Mouse (Mus musculus) intestine, embryonic 14.5 days (tissue): Measurements from ENCODE around the gene Scml4. TPM values are rescaled to one million over a fixed set of nuclear protein-coding genes. Genes with fewer than 3 reads are reported as not detected.

Source experiments
- ATAC-seq: fragments of 200-750 bp; cut with Nextera tagmentation; replicated peaks from 2 replicates; pipeline ENCODE4 v1.8.0; 2017; ENCODE audit warnings: low read depth, moderate number of reproducible peaks, moderate TSS enrichment, moderate library complexity; ENCODE audit not compliant: low FRiP score, low TSS enrichment
- DNase-seq: peaks from one replicate; pipeline ENCODE4 v3.0.0-alpha.2; 2018; ENCODE audit warnings: low spot score
- H3K27ac ChIP-seq: fragments of 300-500 bp; sonication (generic); 2 replicates; pipeline ENCODE4 v1.5.1; 2014; ENCODE audit warnings: low read depth, mild to moderate bottlenecking, control low read depth
- H3K27me3 ChIP-seq: fragments of 300-500 bp; sonication (generic); replicated peaks from 2 replicates; pipeline ENCODE4 v1.6.1; 2014; ENCODE audit warnings: low read length, control low read depth; ENCODE audit not compliant: control insufficient read depth, insufficient read depth
- H3K36me3 ChIP-seq: fragments of 300-500 bp; sonication (generic); 2 replicates; pipeline ENCODE4 v1.6.1; 2014; ENCODE audit warnings: low read length, control low read depth; ENCODE audit not compliant: control insufficient read depth, insufficient read depth
- H3K4me1 ChIP-seq: fragments of 300-500 bp; sonication (generic); replicated peaks from 2 replicates; pipeline ENCODE4 v1.6.1; 2014; ENCODE audit warnings: low read length, control low read depth, mixed read lengths; ENCODE audit not compliant: control insufficient read depth, insufficient read depth
- H3K4me2 ChIP-seq: fragments of 300-500 bp; sonication (generic); 2 replicates; pipeline ENCODE4 v1.6.1; 2014; ENCODE audit warnings: low read length
- H3K4me3 ChIP-seq: fragments of 300-500 bp; sonication (generic); 2 replicates; pipeline ENCODE4 v1.5.1; 2014; ENCODE audit warnings: low read depth, low read length, control low read depth, mixed read lengths
- H3K9ac ChIP-seq: fragments of 300-500 bp; sonication (generic); 2 replicates; pipeline ENCODE4 v1.6.1; 2014; ENCODE audit warnings: mild to moderate bottlenecking, low read length
- H3K9me3 ChIP-seq: fragments of 300-500 bp; sonication (generic); 2 replicates; pipeline ENCODE4 v1.6.1; 2016; ENCODE audit warnings: low read length, control low read depth; ENCODE audit not compliant: control insufficient read depth
- WGBS: fragments of 180-500 bp; shearing (Covaris S2); extraction: QIAGEN DNeasy Blood & Tissue Kit; methylation state at CpG from one replicate; pipeline ENCODE4 v1.1.7; 2014; 5-methylcytosine and 5-hydroxymethylcytosine counted together
- polyA plus RNA-seq: library from polyadenylated mRNA; unstranded; fragments of >200 nt; fragmentation: Nextera tagmentation; extraction: Ambion mirVana; gene quantifications from 2 replicates; pipeline ENCODE4 v1.2.1, GENCODE M21; 2014

Gene Scml4
- polyA plus RNA-seq, 1 experiment from 2014 or later, result 22.3 TPM

- Histone ChIP-seq H3K36me3 (no peaks in the 10 kb centered on the region), H3K9ac (no peak overlapping the region), H3K4me2 (no peak overlapping the region), H3K4me1 (peaks cover 22% of the 10 kb centered on the region), H3K27me3 (no peaks in the 10 kb centered on the region), H3K27ac (no peak overlapping the region), H3K4me3 (no peak overlapping the region), H3K9me3 (no peaks in the 10 kb centered on the region)
- 90% methylated on average over 3 of the region's 3 CpGs for WGBS
- ATAC-seq (no peak), DNase-seq (no peak)
Observed at GRCm38 (mm10) chr10:42896621-42897020, 36.5 kb downstream of the Scml4 start.

GRCm38 (mm10) chr10:42897166-42897565, 37.0 kb downstream of the Scml4 start:
- Histone ChIP-seq H3K4me1 (peaks cover 19% of the 10 kb centered on the region), H3K4me3 (no peak overlapping the region), H3K36me3 (no peaks in the 10 kb centered on the region), H3K9me3 (no peaks in the 10 kb centered on the region), H3K4me2 (no peak overlapping the region), H3K27me3 (no peaks in the 10 kb centered on the region), H3K9ac (no peak overlapping the region), H3K27ac (no peak overlapping the region)
- DNase-seq (no peak), ATAC-seq (no peak)
- 74% methylated on average over 4 of the region's 4 CpGs for WGBS

GRCm38 (mm10) chr10:42897632-42898031, 37.5 kb downstream of the Scml4 start:
- Histone ChIP-seq H3K4me1 (peaks cover 17% of the 10 kb centered on the region), H3K36me3 (no peaks in the 10 kb centered on the region), H3K9me3 (no peaks in the 10 kb centered on the region), H3K27me3 (no peaks in the 10 kb centered on the region), H3K4me2 (no peak overlapping the region), H3K4me3 (no peak overlapping the region), H3K9ac (no peak overlapping the region), H3K27ac (no peak overlapping the region)
- DNase-seq (no peak), ATAC-seq (no peak)
- 66% methylated on average over 5 of the region's 5 CpGs for WGBS

GRCm38 (mm10) chr10:42901361-42901760, 41.2 kb downstream of the Scml4 start:
- WGBS, result 71% methylated on average over 4 of the region's 4 CpGs
- no peak for DNase-seq
- no peak for ATAC-seq
- Histone ChIP-seq H3K4me2 (no peak overlapping the region), H3K9ac (no peak overlapping the region), H3K27ac (no peak overlapping the region), H3K9me3 (no peaks in the 10 kb centered on the region), H3K4me3 (no peak overlapping the region), H3K27me3 (no peaks in the 10 kb centered on the region), H3K36me3 (no peaks in the 10 kb centered on the region), H3K4me1 (0 out of 2 replicates have a peak, but pooled peaks cover 3% of the 10 kb centered on the region)

GRCm38 (mm10) chr10:42903054-42903453, 42.9 kb downstream of the Scml4 start:
- WGBS, result 83% methylated on average over 1 of the region's 1 CpGs
- ATAC-seq, result no peak

GRCm38 (mm10) chr10:42908562-42908961, 48.4 kb downstream of the Scml4 start:
- Histone ChIP-seq H3K36me3 (no peaks in the 10 kb centered on the region), H3K27me3 (no peaks in the 10 kb centered on the region), H3K4me2 (no peak overlapping the region), H3K4me1 (0 out of 2 replicates have a peak, but pooled peaks cover 6% of the 10 kb centered on the region), H3K9ac (no peak overlapping the region), H3K4me3 (no peak overlapping the region), H3K9me3 (no peaks in the 10 kb centered on the region), H3K27ac (no peak overlapping the region)
- ATAC-seq (no peak), DNase-seq (no peak)
- WGBS, result 80% methylated on average over 1 of the region's 1 CpGs

More at GRCm38 (mm10) chr10:42903054-42903453, 42.9 kb downstream of the Scml4 start:
- no peak overlapping the region for H3K27ac ChIP-seq
- H3K27me3 ChIP-seq, result no peaks in the 10 kb centered on the region
- no peak overlapping the region for H3K4me3 ChIP-seq
- H3K36me3 ChIP-seq, result no peaks in the 10 kb centered on the region
- H3K4me2 ChIP-seq, result no peak overlapping the region
- no peak for DNase-seq
- H3K4me1 ChIP-seq, result no peaks in the 10 kb centered on the region
- H3K9me3 ChIP-seq, result no peaks in the 10 kb centered on the region
- no peak overlapping the region for H3K9ac ChIP-seq

- DNase-seq, result no peak
- ATAC-seq, result no peak
- WGBS, result 23% methylated on average over 4 of the region's 4 CpGs
Observed at GRCm38 (mm10) chr10:42910567-42910966, 50.4 kb downstream of the Scml4 start.

GRCm38 (mm10) chr10:42912056-42912455, 51.9 kb downstream of the Scml4 start:
- ATAC-seq (no peak), DNase-seq (no peak)
- WGBS, result 92% methylated on average over 10 of the region's 10 CpGs
- Histone ChIP-seq H3K9ac (no peak overlapping the region), H3K9me3 (no peaks in the 10 kb centered on the region), H3K4me1 (peaks cover 10% of the 10 kb centered on the region; the same call in 1 of the 2 replicates), H3K4me3 (no peak overlapping the region), H3K27ac (no peak overlapping the region), H3K4me2 (no peak overlapping the region), H3K36me3 (no peaks in the 10 kb centered on the region), H3K27me3 (no peaks in the 10 kb centered on the region)

More at GRCm38 (mm10) chr10:42910567-42910966, 50.4 kb downstream of the Scml4 start:
- Histone ChIP-seq H3K4me3 (no peak overlapping the region), H3K9me3 (no peaks in the 10 kb centered on the region), H3K4me1 (peaks cover 10% of the 10 kb centered on the region; the same call in 1 of the 2 replicates), H3K36me3 (no peaks in the 10 kb centered on the region), H3K9ac (no peak overlapping the region), H3K27me3 (no peaks in the 10 kb centered on the region), H3K4me2 (no peak overlapping the region), H3K27ac (no peak overlapping the region)

GRCm38 (mm10) chr10:42913196-42913595, 53.0 kb downstream of the Scml4 start:
- H3K9me3 ChIP-seq, result no peaks in the 10 kb centered on the region
- H3K4me2 ChIP-seq, result no peak overlapping the region
- no peaks in the 10 kb centered on the region for H3K36me3 ChIP-seq
- H3K9ac ChIP-seq, result no peak overlapping the region
- WGBS, result 51% methylated on average over 4 of the region's 4 CpGs
- peaks cover 10% of the 10 kb centered on the region; the same call in 1 of the 2 replicates for H3K4me1 ChIP-seq
- H3K27me3 ChIP-seq, result no peaks in the 10 kb centered on the region
- no peak for DNase-seq
- no peak for ATAC-seq
- H3K27ac ChIP-seq, result no peak overlapping the region
- H3K4me3 ChIP-seq, result no peak overlapping the region
